Comparison of ENCODE assay signal across 8 mouse cellular contexts in the genomic region with DNA sequence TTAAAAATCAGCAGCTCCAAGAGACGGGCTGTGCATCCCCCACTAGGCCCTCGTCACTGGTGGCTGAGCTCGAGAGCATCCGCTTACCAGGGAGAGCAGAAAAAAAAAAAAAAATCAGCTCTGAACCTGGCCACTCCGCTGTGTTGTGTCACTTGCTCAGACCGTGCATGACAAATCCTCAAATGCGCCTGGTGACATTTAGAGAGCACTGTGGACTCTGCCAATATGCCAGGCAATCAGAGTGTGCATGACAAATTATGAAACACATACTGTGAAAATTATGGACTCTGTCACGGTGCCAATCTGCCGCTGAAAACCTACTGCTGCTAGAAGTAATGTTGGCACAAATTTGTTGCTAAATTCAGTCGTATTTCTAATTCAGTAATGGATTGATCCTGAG.
A peak's percentile ranks its signal among the peaks of the same experiment; 100 is the strongest.
DNase-seq lines count a peak whose midpoint lies in the region; ATAC-seq lines count a peak whose summit lies in the region.
"Had no signal": no experiment of that assay in that cellular context is flagged by ENCODE, and none has a peak within 500 bp of the region (broad histone marks: within the 10 kb centered on the region; RNA-seq: fewer than 3 reads in every experiment).

No protein-coding gene starts in this region.

- H3K9me3 ChIP-seq in liver, embryonic 12.5 days (replicated peaks) = no peaks in the 10 kb centered on the region

- no peaks in the 10 kb centered on the region for H3K4me1 ChIP-seq in liver, embryonic 12.5 days

- peak; percentile 11 for DNase-seq in adrenal gland, adult 8-10 months
- peak; percentile 95 for DNase-seq in brain, adult 2 months (ENCODE audit: low read depth, low spot score)
- DNase-seq in frontal cortex, postnatal 10 days (ENCODE audit: low spot score in 2 of 2) = peak; percentile 17 to 41
- DNase-seq in left cerebral cortex, postnatal 25 days (ENCODE audit: low spot score in 2 of 2) = peak; percentile 53 to 69
- no peak for DNase-seq in adipocyte (ENCODE audit: low spot score)
- no peak for DNase-seq in urinary bladder, postnatal 4 days (ENCODE audit: low spot score in 2 of 2)

- intact Hi-C loops in left cerebral cortex, postnatal 25 days (cut with DNase I) = no loop called here

- 65% methylated on average over 10 of the region's 10 CpGs for WGBS in liver, embryonic 12.5 days (ENCODE audit: insufficient replicate concordance)

- H3K36me3 ChIP-seq in liver, embryonic 12.5 days = no peaks in the 10 kb centered on the region

- no peak for ATAC-seq in liver, embryonic 12.5 days

- no peaks in the 10 kb centered on the region for H3K27me3 ChIP-seq in liver, embryonic 12.5 days (replicated peaks)

- H3K4me2 ChIP-seq in liver, embryonic 12.5 days = no peak overlapping the region

- H3K4me3 ChIP-seq in liver, embryonic 12.5 days = no peak overlapping the region

- H3K27ac ChIP-seq in liver, embryonic 12.5 days = no peak overlapping the region
- H3K27ac ChIP-seq: kidney, postnatal 0 days had no signal

- no peak overlapping the region for H3K9ac ChIP-seq in liver, embryonic 12.5 days

Comparison
In these comparisons a context has a peak if more than half of its experiments do, and no peak if none do; other contexts are left out.
1. DNase-seq: peak in adrenal gland, adult 8-10 months (single experiment), brain, adult 2 months (single experiment), frontal cortex, postnatal 10 days (2 of 2) and left cerebral cortex, postnatal 25 days (2 of 2); none in adipocyte (single experiment) and urinary bladder, postnatal 4 days (0 of 2).